Mouse (Mus musculus) T-helper 1 cell (primary cell): ENCODE data around the gene Alox12.

ENCODE experiments used
- in situ Hi-C: fragments of 300-600 bp; cut with MboI, MseI; formaldehyde crosslinking; loops from one replicate; pipeline ENCODE4 v1.15.1; 2025; ENCODE audit warnings: high pct_unique_total_duplicates

The Alox12 gene

DNA sequence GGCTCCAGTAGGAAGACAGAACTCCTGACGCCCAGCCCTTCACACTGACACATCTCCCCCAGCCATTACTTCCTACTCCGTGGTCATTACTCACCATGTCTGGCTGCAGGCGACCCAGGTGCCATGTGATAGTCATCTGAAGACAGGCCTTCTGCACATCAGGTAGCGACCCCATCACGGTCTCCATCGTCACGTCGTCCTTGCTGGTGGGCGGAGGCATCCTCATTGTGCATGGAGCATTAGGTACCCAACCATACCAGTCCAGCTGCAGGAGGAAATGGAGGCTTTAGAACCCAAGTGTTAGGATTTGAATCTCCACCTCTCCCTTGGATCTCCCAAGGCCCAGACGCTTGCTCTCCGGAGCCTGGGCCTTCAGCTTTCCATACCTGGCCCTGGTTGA, 12.6 kb downstream of the Alox12 start:
- in situ Hi-C loops = loop anchor here (10.0 to 25.0 kb wide), 2 partner anchors 1130 to 1828 kb away; partner anchors contain the start of genes 9130213A22Rik and Hes7

DNA sequence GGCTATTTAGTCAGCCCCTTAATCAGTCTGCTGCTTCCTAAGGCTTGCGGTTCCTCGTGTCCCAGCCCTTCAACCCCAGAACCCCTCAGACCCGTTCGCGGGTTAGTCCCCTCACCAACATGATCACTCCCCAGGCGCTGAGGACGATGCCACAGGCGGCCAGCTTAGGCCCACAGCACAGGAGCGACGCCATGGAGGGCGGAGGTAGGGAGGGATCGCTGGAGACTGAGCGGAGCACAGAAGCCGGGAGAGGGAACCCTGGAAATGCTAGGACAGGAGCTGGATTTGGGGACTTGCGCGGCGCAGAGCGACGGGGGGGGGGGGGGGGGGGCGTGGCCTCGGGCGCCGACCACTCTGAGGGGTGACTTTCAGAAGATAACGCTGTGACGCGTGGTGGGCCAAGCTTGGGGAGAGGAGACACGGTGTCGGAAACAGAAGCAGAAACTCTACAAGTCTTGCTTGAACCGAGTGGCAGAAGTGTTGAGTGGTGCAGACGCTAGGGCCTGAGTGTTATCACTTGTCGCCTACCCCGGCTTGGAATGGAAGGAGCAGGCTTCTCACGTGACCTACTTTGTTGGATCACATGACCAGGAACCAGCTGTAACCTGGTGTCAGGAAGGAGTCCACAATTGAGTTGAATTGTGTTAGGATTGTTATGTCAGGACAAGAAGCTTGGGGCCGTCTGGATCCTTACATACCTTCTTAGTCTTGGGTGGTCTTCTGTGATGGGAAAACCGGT, 15.4 kb downstream of the Alox12 start, which contains the start of the genes Gm21988 and Rnasek:
Gm21988 (minus strand) TSS at position 290 of the 739 bp plus-strand sequence.
Rnasek (minus strand) TSS at position 302 of the 739 bp plus-strand sequence.
- in situ Hi-C loops = loop anchor here (10.0 to 25.0 kb wide), 2 partner anchors 1127 to 1825 kb away; partner anchors contain the start of genes 9130213A22Rik and Hes7

DNA sequence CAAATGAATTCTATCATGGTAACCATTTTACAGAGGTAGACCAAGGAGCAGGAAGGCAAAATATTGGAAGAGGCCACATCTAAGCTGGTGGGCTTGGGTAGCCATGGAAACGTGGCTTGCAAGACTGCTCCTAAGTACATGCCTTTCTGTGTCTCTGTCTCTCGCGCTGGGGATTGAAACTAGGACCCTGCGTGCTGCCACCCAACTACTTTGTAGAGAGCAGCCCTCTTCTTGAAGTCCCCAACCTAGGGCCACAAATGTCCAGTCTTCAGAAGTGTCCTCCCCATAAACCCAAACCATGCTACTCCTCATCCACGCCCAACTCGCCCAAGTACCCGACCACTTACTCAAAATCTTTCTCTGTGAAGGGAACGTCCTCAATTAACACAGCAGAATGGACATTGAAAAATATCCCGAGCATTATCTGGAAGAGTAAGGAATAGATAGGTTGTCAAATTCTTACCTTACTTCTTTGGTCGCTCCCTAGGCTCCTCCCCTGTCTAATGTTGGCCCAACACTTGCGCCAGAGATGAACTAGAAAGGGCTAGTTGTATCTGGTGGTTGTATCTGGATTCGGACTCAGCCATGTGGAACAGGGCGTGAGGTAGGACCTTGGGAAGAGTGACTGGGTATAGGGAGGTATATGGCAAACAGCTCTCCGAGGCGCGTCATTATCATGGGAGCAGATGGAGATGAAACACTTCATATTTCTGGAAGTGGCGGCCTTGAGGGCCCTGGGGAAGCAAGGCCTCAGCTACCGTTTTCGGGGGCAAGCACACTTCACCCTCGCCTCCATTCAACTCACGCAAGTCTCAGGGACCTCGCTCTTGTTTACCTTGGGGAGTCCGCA, 16.3 kb downstream of the Alox12 start:
- in situ Hi-C loops = loop anchor here (25.0 kb wide), 1 partner anchor 1127 kb away; the partner anchor contains the start of genes 9130213A22Rik and Hes7

DNA sequence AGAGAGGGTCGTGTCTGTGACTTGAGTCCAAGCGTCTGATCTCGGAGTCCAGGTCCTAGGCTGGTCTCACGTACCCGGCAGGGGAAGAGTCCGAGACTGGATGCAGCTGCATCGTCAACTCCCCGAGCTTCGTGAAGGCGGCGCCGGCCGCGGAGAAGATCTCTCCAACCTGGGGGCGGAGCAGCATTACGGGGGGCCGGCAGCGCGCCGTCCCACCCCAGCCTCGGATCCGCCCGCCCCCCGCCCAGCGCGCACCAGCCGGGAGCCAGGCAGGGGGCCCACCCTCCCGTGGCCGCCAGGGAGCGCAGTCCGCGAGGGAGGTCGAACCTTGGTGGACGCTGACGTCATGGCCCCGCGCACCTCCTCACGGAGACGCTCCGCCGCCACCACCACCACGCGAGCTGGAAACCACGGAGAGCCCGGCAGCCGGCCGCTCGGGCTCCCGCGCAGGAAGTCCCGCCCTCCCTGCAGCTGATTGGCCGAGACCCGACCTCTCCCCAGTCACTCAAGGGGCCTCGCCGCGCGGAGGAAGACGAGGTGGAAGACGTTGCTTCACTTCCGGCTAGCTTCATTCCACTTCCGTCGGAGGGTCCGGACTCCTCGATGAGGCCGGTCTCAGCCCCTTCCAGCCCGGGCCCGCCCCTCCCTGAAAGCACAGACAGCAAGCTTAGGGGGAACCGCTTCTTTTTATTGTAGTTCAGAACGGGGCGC, 17.5 kb downstream of the Alox12 start, which contains the start of gene 0610010K14Rik:
0610010K14Rik (minus strand) TSS at position 458 of the 711 bp plus-strand sequence.
- in situ Hi-C loops = loop anchor here (25.0 kb wide), 1 partner anchor 1125 kb away; the partner anchor contains the start of genes 9130213A22Rik and Hes7

DNA sequence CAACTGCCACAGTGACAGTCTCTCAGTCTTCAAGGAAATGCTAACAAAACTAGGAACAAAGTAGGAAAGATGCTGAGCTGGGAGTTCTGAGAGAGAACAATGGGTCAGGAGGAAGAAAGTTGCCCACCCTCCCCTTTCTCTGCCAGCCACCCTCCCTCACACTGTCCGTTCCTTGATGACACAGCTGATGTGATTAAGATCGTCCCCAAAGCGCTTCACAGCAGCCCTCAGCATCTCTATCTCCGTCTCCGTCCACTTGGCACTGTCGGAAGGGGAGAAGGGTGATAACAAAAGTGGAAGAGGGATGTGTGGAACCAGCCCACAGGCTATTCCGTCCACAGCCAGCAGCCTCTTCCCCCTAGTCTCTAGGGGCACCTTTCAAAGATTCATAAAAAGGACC, 18.4 kb downstream of the Alox12 start:
- in situ Hi-C loops = loop anchor here (25.0 kb wide), 1 partner anchor 1124 kb away; the partner anchor contains the start of genes 9130213A22Rik and Hes7

DNA sequence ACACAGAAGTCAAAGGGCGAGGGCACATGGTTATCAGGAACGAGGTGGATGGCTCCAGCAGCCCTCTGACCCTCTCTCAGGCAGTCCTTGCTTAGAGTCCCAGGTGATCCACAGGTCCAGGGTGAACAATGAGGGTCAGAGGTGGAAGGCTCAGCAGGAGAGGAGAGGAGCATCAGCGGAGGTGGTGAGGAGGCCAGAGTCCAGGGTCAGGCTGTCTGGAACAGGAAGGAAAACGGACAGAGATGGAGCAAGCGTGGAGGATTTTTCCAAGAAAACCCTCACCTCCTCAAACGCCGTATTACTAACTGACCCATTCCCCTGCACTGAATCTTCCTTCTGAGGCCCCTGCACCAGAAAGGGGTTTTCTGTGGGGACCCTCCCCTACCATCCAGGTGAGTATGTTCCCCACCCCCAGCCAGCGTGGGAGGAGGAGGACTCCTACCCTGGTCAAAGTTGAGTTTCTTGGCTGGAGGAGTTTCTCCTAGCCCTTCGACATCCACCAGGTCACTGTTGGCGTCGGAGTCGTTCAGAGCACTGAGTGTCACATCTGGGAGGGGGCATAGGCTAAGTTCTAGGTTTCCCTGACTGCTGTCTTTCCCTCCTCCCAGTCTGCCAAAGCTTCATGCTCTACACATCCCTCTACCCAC, 19.8 kb downstream of the Alox12 start:
- in situ Hi-C loops = loop anchor here (25.0 kb wide), 1 partner anchor 1123 kb away; the partner anchor contains the start of genes 9130213A22Rik and Hes7

DNA sequence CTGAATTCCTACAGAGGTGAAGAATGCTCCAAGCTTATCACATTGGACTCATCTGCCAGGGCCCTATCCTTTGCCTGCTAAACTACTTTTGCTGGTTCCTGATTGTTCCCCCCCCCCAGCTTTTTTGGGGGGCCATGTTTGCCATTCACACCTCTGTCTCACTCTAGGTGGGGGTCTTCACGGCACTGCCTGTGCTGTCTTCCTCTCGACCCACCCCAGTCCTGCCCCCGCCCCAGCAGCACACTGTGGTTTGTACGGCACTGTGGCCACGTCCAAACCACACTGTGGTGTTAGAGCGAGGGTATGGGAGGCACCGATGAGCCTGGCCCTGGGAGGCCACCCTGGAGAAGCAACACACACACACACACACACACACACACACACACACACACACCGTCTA, 20.7 kb downstream of the Alox12 start:
- in situ Hi-C loops = loop anchor here (5.0 to 25.0 kb wide), 2 partner anchors 83 to 1122 kb away; partner anchors contain the start of genes 9130213A22Rik and Hes7

DNA sequence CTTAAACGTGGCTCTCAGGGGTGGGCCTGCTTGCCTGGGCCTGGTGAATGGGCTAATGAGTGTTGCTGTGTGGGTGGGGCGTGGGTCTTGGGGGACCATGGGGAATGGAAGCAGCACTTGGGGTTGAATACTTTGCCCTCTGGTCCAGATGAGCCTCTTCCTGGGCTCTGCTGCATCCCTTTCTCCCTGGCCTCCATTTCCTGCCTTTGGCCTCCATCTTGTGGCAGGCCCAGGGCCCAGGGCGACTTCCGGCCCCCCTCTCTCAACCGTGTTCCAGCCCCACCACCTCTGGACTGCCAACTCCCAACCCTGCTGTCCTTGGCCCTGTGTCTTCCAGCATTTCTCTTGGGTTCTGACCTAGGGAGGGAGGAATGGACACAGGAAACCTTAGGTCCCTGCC, 21.1 kb downstream of the Alox12 start:
- in situ Hi-C loops = loop anchor here (5.0 to 25.0 kb wide), 2 partner anchors 83 to 1122 kb away; partner anchors contain the start of genes 9130213A22Rik and Hes7

DNA sequence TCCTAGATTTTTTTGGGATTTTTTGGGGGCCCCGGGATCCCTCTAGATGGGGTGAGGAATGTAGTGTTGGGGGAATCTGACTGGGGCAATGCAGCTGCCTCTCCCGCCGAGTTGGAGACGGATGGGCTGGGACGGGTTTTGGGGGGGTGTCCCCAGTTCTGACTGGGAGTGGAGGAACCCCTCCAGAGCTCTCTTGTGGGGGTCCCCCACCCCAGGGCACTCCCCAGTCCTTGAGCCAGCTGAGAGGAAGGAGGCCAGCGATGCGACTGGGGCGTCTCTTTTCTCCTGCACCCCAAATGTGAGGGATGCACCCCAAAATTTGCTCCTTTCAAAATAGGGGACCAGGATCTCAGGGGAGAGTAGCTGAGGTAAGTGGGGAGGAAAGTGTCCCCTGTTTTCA, 22.1 kb downstream of the Alox12 start:
- in situ Hi-C loops = loop anchor here (5.0 to 25.0 kb wide), 2 partner anchors 84 to 1121 kb away; partner anchors contain the start of genes 9130213A22Rik and Hes7

DNA sequence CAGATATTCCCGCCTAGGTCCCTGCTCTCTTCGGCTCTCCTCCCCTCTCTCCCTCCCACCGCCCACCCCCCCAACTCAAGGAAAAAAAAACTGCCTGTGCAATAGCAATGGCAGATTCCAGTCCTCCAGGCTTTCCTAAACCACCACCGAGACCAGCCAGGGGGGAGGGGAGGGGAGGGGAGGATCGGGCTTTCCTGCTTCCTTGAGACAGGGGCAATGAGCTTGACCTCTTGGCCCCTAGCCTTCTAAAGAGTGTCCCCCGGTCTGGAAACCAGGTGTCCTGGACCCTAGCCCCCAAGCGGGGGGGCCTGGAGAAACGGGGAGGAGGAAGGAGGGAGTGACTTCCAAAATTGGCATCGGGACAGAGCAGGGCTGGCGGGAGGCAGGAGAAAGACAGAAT, 22.6 kb downstream of the Alox12 start:
- in situ Hi-C loops = loop anchor here (5.0 to 25.0 kb wide), 2 partner anchors 85 to 1120 kb away; partner anchors contain the start of genes 9130213A22Rik and Hes7

DNA sequence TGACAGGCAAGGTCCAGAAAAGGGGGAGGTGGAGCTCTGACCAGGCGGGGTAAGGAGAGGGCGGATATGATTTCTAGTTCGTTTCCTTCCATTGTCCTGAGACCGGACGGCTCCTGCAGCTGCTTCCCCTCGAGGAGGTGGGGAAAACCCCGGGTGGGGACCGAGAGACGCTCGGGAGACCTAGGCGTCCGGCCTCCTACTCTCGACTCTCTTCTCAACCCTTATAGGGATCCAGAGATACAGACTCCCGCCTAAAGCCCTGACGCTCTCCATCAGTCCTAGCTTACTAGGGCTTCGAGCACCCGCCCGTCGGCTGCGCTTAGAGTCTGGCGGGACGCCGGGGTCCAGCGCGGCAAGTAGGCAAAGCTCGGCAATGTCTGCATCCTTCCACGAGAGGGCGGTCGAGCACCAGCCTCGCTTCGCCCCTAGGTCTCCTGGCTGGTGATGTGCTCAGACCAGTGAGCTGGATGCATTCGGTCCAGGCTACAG, 24.9 kb downstream of the Alox12 start:
- in situ Hi-C loops = loop anchor here (5.0 to 25.0 kb wide), 2 partner anchors 87 to 1118 kb away; partner anchors contain the start of genes 9130213A22Rik and Hes7

DNA sequence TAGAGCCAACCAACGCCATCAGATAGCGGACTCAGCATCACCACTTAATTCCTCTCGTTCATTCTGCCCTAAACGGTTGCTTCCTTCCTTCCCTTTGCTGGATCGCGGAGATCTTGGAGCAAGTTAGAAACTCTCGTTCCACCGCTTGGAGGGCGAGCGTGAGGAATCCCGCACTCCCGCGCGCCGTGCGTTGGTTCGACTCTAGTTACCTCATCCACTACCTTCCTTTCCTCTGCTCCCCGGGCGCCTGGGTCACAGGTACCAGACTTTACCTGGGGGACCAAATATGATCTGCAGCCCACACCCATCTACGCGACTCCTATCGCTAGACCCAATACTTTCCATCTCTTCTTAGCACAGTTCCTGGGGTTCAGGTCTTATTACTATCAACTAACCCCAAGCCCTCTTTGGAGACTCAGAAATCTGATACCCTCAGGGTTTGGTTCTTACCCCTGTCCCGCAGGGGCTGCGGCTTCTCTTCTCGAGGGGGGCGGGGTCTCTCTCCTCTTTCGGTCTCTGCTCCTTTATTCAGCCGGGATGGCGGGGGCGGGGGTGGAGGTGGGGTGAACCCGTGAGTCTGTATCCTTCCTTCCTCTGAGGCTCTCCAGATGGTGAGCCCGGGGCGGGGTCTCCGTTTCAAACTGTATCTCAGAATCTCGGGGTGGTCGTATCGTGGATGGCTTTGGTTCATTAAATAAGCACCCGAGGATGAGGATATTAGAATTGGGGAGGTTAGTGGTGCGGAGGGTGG, 25.7 kb downstream of the Alox12 start, which contains the start of gene Bcl6b:
Bcl6b (minus strand) TSS at position 539 of the 751 bp plus-strand sequence.
- in situ Hi-C loops = loop anchor here (5.0 to 25.0 kb wide), 2 partner anchors 88 to 1117 kb away; partner anchors contain the start of genes 9130213A22Rik and Hes7

DNA sequence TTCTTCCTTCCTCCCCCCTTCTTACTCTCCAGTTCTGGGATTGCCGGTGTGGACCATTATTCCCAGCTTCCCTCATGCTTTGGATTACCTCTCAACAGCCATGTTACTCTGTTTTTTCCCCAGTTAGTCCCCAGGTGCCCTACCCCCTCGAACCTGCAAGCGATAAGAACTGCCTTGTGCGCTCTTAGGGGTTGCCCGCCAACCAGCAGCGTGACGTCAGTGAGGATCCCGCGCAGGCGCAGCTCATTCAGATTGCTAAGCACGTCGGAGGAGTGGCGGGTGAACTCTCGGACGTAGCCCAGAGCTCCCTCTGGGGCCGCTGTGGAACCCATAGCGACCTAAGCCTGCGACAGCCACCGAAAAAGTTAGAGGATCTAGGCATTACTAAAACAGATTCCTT, 26.3 kb downstream of the Alox12 start:
- in situ Hi-C loops = loop anchor here (25.0 kb wide), 1 partner anchor 1117 kb away; the partner anchor contains the start of genes 9130213A22Rik and Hes7

DNA sequence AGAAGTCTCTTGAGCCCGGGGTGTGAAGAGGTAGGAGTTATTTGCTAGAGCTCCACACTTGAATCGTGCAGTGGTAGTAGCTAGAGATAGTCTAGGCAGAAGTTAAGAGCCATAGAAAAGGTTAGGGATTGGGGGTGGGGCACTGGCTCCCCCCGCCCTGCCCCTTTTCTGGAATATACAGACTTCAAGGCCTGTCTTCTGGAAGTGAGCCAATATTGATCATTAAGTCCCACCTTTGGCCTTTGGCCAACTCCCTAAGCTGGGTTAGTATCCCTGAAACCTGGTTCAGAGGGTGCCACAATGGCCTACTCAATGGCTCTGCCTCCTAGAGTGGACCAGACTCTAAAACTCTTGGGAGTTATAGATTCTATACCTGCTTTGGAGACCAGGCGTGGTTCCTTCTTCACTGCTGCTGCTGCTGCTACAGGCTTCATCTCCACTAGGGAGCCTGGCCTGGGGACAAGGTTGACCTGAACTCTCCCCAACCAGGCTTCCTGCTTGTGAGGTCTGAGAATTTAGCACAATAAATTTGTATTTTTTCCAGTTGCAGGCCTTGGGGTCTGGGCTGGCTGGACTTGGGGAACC, 27.4 kb downstream of the Alox12 start:
- in situ Hi-C loops = loop anchor here (25.0 kb wide), 1 partner anchor 1115 kb away; the partner anchor contains the start of genes 9130213A22Rik and Hes7

DNA sequence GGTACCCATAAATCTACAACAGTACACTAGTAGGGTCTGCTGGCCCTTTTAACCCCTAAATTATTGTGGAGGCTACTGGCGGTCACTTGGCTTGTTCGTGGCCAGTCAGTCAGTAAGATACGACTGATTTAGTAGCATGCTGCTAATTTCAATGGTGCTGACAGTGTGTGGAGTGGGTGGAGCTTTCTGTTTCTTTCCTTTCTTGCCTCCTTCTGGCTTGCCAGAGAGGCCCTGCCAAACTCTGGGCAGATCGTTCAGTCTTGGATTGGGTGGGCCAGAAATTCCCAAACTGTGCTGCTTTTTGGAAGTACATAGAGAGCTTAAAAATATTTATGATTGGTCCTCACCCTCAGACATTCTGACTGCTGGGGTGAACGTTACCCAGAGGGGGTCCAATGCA, 28.0 kb downstream of the Alox12 start:
- in situ Hi-C loops = loop anchor here (25.0 kb wide), 1 partner anchor 1115 kb away; the partner anchor contains the start of genes 9130213A22Rik and Hes7

DNA sequence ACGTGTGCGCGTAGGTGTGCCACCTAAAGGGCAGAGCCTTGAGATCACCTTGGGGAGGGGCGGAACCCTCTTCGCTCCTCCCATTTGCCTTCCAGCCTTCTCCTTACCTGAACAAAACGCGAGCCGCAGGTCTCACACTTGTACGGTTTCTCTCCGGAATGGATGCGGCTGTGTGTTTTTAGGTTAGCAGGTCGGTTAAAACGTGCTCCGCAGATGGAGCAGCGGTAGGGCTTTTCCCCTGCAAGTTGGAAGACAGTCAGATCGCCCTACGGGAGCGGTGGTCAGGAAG, 28.6 kb downstream of the Alox12 start:
- in situ Hi-C loops = loop anchor here (25.0 kb wide), 1 partner anchor 1114 kb away; the partner anchor contains the start of genes 9130213A22Rik and Hes7

DNA sequence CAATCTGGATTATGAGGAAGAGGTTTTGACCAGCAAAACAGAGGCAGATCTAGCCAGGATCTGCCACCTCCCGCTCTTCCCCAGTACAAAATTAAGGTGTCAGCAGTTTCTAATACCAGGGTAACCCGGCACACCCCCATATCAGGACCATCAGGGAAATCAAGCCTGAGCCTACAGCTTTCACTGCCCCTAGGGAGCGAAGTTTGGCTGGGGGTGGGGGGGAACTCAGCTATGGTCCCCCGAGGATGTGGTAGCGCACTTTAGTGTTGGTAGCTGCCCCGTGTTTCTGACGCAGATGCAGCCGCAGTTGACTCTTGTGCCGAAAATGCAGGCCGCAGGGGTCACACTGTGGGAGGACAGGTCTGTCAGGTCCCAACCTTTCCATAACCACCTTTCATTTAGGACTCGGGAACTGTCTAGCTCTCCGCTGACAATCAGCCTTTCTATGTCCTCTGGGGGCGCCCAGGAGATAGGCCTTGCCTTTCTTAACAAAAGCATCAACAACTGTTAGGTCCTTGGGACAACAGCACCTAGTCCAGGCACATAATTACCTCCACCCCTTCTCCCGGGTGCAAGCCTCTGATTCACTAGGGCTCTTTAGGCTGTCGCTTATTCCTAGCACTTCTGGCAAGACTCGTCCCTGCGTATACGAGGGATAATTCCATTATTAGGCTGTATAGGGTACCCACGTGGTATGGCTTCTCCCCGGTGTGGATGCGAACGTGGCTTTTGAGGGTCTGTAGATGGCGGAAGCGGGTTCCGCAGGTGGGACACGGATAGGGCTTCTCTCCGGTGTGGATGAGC, 29.2 kb downstream of the Alox12 start:
- in situ Hi-C loops = loop anchor here (25.0 kb wide), 1 partner anchor 1114 kb away; the partner anchor contains the start of genes 9130213A22Rik and Hes7
